Mouse (Mus musculus) cerebellum, adult 9-11 months (tissue): ENCODE data around the gene Btbd35f24.
"Not testable (repeated sequence)": the region's sequence is repeated elsewhere in the genome, so short reads cannot be mapped to it uniquely, and the experiment has no call there.

Source experiments
- DNase-seq: peaks from one replicate; pipeline ENCODE4 v3.0.0; 2022

The Btbd35f24 gene

DNA sequence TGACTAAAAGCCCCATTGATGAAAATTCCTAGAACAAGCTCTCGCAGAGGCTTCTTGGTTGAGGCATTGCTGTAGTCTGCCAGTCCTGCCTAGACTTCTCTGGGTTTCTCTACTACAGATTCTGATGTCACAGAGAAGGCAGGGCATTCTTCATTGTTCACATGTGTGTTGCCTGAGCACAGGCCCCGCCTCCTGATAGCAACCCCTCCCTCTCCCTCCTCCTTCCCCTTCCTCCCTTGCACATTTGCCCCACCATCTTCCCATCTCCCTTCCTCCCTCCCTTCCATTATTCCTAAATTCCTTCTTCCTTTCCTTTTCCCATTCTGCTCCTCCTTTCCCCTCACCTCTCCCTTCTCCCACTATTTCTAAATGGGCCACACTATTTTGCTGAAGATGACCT, at the start of gene Btbd35f24:
Gene Btbd35f24 (minus strand): TSS at position 101 of the 400 bp plus-strand sequence.
- not testable (repeated sequence) for DNase-seq
